Mouse (Mus musculus) brain, embryonic 14.5 days (tissue): ENCODE results near the gene Kcna6.

ENCODE experiments used
- CTCF ChIP-seq: fragments of 200-500 bp; IDR thresholded peaks from 2 replicates; pipeline ENCODE4 v1.5.1; 2012; ENCODE audit warnings: inconsistent platforms, mild to moderate bottlenecking, moderate library complexity, borderline replicate concordance; ENCODE audit not compliant: insufficient read depth, insufficient read length; ENCODE audit errors: extremely low read depth
- POLR2A ChIP-seq: fragments of 200-500 bp; IDR thresholded peaks from 2 replicates; pipeline ENCODE4 v1.6.1; 2012; ENCODE audit warnings: mild to moderate bottlenecking, inconsistent platforms, borderline replicate concordance; ENCODE audit not compliant: poor library complexity, insufficient read depth, insufficient read length, severe bottlenecking; ENCODE audit errors: extremely low read depth

GRCm38 (mm10) chr6:126667001-126667400 is 73.5 kb downstream of the Kcna6 start:
- TF ChIP-seq CTCF (no peak), POLR2A (no peak)
